Mouse (Mus musculus) lung, postnatal 0 days (tissue): ENCODE results near the gene Sobp. TPM values are rescaled to one million over a fixed set of nuclear protein-coding genes. Genes with fewer than 3 reads are reported as not detected.

Source experiments
- ATAC-seq: fragments of 200-750 bp; cut with Nextera tagmentation; 2 replicates; pipeline ENCODE4 v1.8.0; 2017; ENCODE audit warnings: moderate library complexity
- DNase-seq: peaks from one replicate; pipeline ENCODE4 v3.0.0-alpha.2; 2016; ENCODE audit warnings: low spot score
- H3K27ac ChIP-seq: fragments of 300-500 bp; sonication (generic); 2 replicates; pipeline ENCODE4 v1.5.1; 2014; ENCODE audit warnings: antibody characterized with exemption, mild to moderate bottlenecking, low read length, mixed read lengths
- H3K27me3 ChIP-seq: fragments of 300-500 bp; sonication (generic); replicated peaks from 2 replicates; pipeline ENCODE4 v1.6.1; 2014; ENCODE audit warnings: low read length, mixed read lengths; ENCODE audit not compliant: insufficient read depth
- H3K36me3 ChIP-seq: fragments of 300-500 bp; sonication (generic); 2 replicates; pipeline ENCODE4 v1.6.1; 2014; ENCODE audit warnings: low read length, mixed read lengths; ENCODE audit not compliant: insufficient read depth
- H3K4me1 ChIP-seq: fragments of 300-500 bp; sonication (generic); 2 replicates; pipeline ENCODE4 v1.6.1; 2014; ENCODE audit warnings: antibody characterized with exemption, low read depth, low read length, mixed read lengths; ENCODE audit not compliant: insufficient read depth
- H3K4me2 ChIP-seq: fragments of 300-500 bp; sonication (generic); replicated peaks from 2 replicates; pipeline ENCODE4 v1.6.1; 2014; ENCODE audit warnings: low read depth, mild to moderate bottlenecking, low read length, moderate library complexity, mixed read lengths
- H3K4me3 ChIP-seq: fragments of 300-500 bp; sonication (generic); 2 replicates; pipeline ENCODE4 v1.5.1; 2014; ENCODE audit warnings: low read depth, low read length
- H3K9ac ChIP-seq: fragments of 300-500 bp; sonication (generic); replicated peaks from 2 replicates; pipeline ENCODE4 v1.6.1; 2014; ENCODE audit warnings: low read depth, mild to moderate bottlenecking
- H3K9me3 ChIP-seq: fragments of 300-500 bp; sonication (generic); 2 replicates; pipeline ENCODE4 v1.6.1; 2016; ENCODE audit warnings: low read length, mixed read lengths
- CTCF ChIP-seq: IDR thresholded peaks from 2 replicates; pipeline ENCODE4 v1.5.1; 2016; ENCODE audit warnings: antibody characterized with exemption, mild to moderate bottlenecking
- EP300 ChIP-seq: IDR thresholded peaks from 2 replicates; pipeline ENCODE4 v1.6.1; 2016; ENCODE audit warnings: antibody characterized with exemption, mild to moderate bottlenecking, control low read depth
- WGBS: fragments of 180-500 bp; shearing (Covaris S2); extraction: QIAGEN DNeasy Blood & Tissue Kit; methylation state at CpG from one replicate; pipeline ENCODE4 v1.1.7; 2014; 5-methylcytosine and 5-hydroxymethylcytosine counted together
- polyA plus RNA-seq: library from polyadenylated mRNA; unstranded; fragments of >200 nt; fragmentation: Nextera tagmentation; extraction: Ambion mirVana; gene quantifications from 2 replicates; pipeline ENCODE4 v1.2.1, GENCODE M21; 2015

Gene Sobp
- polyA plus RNA-seq, 1 experiment from 2014 or later, result 0.27 TPM

DNA sequence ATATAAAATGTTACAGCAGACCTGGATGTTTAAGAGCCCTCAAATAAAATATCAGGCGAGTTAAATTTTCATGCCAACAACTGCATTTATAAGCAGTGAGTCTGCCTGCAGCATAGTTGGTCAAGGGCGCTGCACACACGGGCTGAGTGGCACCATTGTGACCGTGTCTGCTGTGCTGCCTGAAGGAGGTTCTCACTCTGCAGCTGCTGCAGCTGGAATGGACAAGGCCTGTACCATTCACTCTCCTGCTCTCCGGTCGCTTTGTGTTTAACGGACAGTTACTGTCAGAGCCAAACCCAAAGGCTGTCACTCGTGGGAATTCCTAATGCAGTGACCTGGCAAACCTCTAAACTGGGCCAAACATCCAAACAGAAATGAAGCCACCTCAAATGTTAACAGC, 101.0 kb downstream of the Sobp start:
- WGBS, result 58% methylated on average over 8 of the region's 8 CpGs
- TF ChIP-seq CTCF (no peak), EP300 (no peak)

DNA sequence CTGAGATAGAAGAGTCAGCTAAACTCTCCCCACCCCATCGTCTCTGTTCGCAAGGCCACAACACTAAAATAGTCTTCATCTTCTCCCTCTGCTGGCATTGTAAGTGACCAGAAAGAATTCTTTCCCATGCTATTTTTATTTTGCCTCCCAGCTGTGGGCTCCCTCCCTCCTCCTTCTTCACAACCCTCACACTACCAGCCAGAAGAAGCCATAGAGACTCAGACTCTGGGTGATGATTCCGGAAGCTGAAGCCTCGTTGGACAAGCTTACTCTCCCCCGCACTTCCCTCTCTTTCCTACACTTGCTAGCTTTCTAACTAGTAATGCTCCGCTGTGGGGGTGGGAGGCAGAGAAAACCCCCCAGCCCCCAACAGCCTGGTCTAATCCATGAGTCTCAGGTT, 103.4 kb downstream of the Sobp start:
- WGBS, result 81% methylated on average over 6 of the region's 6 CpGs
- H3K27me3 ChIP-seq, result no peaks in the 10 kb centered on the region
- H3K4me3 ChIP-seq, result no peak overlapping the region
- no peaks in the 10 kb centered on the region for H3K36me3 ChIP-seq
- H3K9me3 ChIP-seq, result no peaks in the 10 kb centered on the region
- no peak overlapping the region for H3K4me2 ChIP-seq
- H3K27ac ChIP-seq, result no peak overlapping the region
- ATAC-seq (no peak), DNase-seq (no peak)
- H3K9ac ChIP-seq, result no peak overlapping the region
- TF ChIP-seq EP300 (no peak), CTCF (no peak)
- no peaks in the 10 kb centered on the region for H3K4me1 ChIP-seq

More for the DNA sequence above, 101.0 kb downstream of the Sobp start:
- H3K27me3 ChIP-seq, result no peaks in the 10 kb centered on the region
- H3K9me3 ChIP-seq, result no peaks in the 10 kb centered on the region
- H3K4me3 ChIP-seq, result no peak overlapping the region
- H3K4me2 ChIP-seq, result no peak overlapping the region
- no peaks in the 10 kb centered on the region for H3K36me3 ChIP-seq
- ATAC-seq (no peak), DNase-seq (no peak)
- no peak overlapping the region for H3K9ac ChIP-seq
- H3K27ac ChIP-seq, result no peak overlapping the region
- no peaks in the 10 kb centered on the region for H3K4me1 ChIP-seq

DNA sequence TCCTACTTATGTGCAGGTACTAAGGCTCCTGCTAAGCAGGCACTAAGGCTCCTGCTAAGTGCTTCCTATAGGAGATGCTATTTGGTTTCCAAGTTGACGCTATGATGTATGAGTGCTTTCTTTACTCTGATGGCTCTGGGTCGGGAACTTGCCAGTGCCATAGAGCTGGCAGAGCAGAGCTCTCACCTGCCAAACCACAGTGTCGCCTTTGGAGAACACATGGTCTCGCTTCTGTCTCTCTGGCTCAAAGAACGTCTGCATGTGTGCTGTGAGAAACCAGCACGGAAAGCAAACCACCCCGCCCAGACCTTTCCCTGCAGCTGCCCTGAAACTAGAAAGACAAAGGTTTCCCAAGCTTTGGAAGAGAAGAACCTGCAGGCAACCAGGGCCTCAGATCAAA, 109.0 kb downstream of the Sobp start:
- Histone ChIP-seq H3K4me2 (no peak overlapping the region), H3K27me3 (no peaks in the 10 kb centered on the region), H3K27ac (no peak overlapping the region), H3K36me3 (no peaks in the 10 kb centered on the region), H3K9me3 (no peaks in the 10 kb centered on the region), H3K4me1 (no peaks in the 10 kb centered on the region), H3K4me3 (no peak overlapping the region), H3K9ac (no peak overlapping the region)
- TF ChIP-seq CTCF (no peak), EP300 (no peak)
- DNase-seq (no peak), ATAC-seq (no peak)
- WGBS, result 75% methylated on average over 7 of the region's 7 CpGs

DNA sequence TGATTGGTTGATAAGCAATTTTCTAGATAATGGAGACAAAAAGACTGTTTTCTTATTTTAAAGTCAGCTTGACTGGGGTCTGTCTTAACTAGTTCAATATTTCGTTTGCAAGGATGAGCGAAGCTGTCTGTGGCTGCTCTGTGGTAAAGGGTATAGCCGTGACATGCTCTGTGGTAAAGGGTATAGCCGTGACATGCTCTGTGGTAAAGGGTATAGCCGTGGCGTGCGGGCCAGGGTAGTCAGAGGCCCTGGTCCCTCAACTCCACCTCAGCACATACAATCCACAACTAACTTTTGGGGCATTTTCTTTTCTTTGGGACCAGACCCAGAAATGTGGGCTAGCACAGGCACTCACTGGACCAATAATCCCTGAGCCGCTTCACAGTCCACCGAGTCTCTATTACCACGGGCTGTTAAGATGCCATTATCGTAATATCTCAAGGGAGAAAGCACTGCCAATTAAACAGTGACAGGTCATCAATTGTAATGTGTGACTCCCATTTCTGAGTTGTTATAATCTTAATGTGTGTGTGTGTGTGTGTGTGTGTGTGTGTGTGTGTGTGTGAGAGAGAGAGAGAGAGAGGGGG, 112.7 kb downstream of the Sobp start:
- WGBS, result 93% methylated on average over 11 of the region's 11 CpGs
- no peaks in the 10 kb centered on the region for H3K9me3 ChIP-seq
- ATAC-seq (no peak), DNase-seq (no peak)
- H3K27me3 ChIP-seq, result no peaks in the 10 kb centered on the region
- H3K27ac ChIP-seq, result no peak overlapping the region
- TF ChIP-seq CTCF, result no peak
- TF ChIP-seq EP300, result no peak
- no peaks in the 10 kb centered on the region for H3K36me3 ChIP-seq
- no peak overlapping the region for H3K9ac ChIP-seq
- no peak overlapping the region for H3K4me2 ChIP-seq
- no peak overlapping the region for H3K4me3 ChIP-seq
- no peaks in the 10 kb centered on the region for H3K4me1 ChIP-seq

DNA sequence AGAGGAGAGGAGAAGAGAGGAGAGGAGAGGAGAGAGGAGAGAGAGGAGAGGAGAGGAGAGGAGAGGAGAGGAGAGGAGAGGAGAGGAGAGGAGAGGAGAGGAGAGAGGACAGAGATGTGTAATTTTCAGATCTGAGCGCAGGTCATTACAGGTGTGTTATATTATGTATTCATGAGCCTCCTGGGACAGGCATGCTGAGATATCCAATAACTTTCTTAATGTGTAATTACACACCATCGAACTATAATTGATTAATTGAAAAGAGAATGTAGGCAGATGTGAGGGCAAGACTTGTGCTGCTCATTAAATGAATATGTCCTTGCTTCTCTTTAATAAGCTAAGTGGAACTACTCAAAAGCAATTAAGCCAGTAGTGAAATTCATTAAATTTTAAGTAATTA, 118.9 kb downstream of the Sobp start:
- Histone ChIP-seq H3K9me3 (no peaks in the 10 kb centered on the region), H3K36me3 (no peaks in the 10 kb centered on the region), H3K27me3 (no peaks in the 10 kb centered on the region), H3K4me1 (no peaks in the 10 kb centered on the region), H3K9ac (no peak overlapping the region), H3K4me3 (no peak overlapping the region), H3K4me2 (no peak overlapping the region), H3K27ac (no peak overlapping the region)
- no peak for TF ChIP-seq CTCF
- no peak for TF ChIP-seq EP300
- ATAC-seq (no peak), DNase-seq (no peak)
- WGBS, result 92% methylated on average over 2 of the region's 2 CpGs

DNA sequence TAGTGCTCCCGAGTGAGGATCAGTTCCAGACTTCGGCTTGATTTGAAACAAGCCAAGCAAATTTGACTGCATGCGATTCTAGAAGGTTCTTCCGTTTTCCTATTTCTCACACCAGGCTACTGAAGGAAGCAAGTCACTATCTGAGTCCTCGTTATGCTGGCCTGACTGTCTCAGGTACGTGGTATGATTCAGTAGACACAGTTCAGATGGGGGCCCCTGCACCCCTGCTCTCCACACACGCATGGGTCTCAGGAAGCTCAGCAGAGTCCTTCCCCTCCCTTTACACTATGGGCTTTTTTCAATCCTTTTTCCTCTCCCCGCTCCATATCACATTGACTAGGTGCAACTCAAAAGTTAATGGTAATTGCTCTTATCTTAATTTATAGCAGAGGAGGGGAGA, 119.6 kb downstream of the Sobp start:
- H3K4me3 ChIP-seq, result no peak overlapping the region
- no peak overlapping the region for H3K27ac ChIP-seq
- H3K36me3 ChIP-seq, result no peaks in the 10 kb centered on the region
- no peaks in the 10 kb centered on the region for H3K27me3 ChIP-seq
- no peaks in the 10 kb centered on the region for H3K9me3 ChIP-seq
- no peak for DNase-seq
- H3K9ac ChIP-seq, result no peak overlapping the region
- TF ChIP-seq EP300 (no peak), CTCF (no peak)
- no peak for ATAC-seq
- 71% methylated on average over 8 of the region's 8 CpGs for WGBS
- no peaks in the 10 kb centered on the region for H3K4me1 ChIP-seq
- no peak overlapping the region for H3K4me2 ChIP-seq
